Mouse (Mus musculus) frontal cortex, adult 2 months (tissue): ENCODE results near the gene Clpx. TPM values are rescaled to one million over a fixed set of nuclear protein-coding genes. Genes with fewer than 3 reads are reported as not detected.
"Not testable (repeated sequence)": the region's sequence is repeated elsewhere in the genome, so short reads cannot be mapped to it uniquely, and the experiment has no call there.

Experiments
- DNase-seq, 2 experiments: peaks; one replicate each; pipeline ENCODE4 v3.0.0; 2022; ENCODE audit warnings: low spot score in 1 of 2; ENCODE audit errors: extremely low spot score in 1 of 2
- polyA plus RNA-seq: library from polyadenylated mRNA; depleted of rRNA; stranded (reverse); fragments of >200 nt; gene quantifications from 2 replicates; pipeline ENCODE4 v1.2.3, GENCODE M21; 2012; rRNA removed

Gene Clpx
- polyA plus RNA-seq = 19.1 and 22.2 TPM in 2 replicates

GRCm38 (mm10) chr9:65293973-65294715 is at the start of gene Clpx:
TSS of gene Clpx (plus strand) at chr9:65294260.
- peak; percentile 92 to 99 for DNase-seq

DNA sequence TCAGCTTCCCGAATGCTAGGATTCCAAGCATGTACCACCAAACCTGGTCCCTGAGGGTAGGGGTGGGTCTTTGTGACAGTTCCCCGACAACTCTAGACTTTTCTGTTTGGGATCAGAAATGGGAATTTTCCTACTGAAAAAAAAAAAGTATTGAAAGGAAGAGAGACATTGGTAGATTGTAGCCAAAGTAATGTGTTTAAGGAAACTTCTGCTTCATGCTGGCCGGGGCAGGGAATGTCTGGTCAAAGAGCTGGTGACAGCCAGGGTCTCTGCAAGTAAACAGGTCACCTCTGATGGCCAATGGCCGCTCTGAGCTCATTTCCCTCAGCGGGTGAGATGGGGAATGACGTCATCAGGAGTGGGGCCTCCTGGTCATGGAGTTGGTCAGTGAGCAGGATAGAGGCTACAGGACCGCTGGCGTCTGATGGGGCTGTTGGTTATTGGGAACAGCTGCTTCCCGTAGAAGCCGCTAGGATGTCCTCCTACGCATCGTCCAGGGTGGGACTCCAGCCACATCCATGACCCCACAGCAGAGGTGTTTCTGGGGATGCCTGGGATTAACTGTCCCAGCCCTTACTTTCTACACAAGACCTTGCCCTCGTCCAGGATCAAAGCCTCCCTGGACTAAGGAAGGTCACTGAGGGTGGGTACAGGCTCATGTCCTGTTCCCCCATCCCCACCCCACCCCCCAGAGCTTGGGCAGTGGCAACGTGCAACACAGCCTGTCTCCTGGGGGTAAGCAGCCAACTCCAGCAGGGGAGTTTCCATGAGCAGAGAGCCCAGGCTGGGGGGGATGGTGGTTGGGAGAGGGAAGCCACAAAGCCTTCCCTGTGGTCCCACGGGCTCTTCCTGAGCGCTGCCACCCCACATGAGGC is 46.3 kb upstream of the Clpx start:
- no peak for DNase-seq

DNA sequence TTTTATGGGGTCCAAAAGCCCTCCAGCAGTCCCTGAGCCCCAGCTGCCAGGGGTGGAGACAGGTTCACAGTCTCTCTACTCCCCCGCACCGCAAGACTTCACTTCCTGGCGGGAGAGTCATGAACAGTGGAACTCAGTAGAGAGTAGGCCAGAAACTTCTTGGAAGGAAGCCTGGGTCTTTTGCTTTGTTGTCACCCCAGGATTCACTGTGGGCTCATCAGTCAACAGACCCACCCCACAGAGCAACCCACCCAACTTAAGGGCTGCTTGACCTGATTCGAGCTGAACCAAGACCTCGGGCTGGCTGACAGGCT is 45.7 kb upstream of the Clpx start:
- no peak for DNase-seq

GRCm38 (mm10) chr9:65252026-65252425 is 42.0 kb upstream of the Clpx start:
- DNase-seq = no peak

DNA sequence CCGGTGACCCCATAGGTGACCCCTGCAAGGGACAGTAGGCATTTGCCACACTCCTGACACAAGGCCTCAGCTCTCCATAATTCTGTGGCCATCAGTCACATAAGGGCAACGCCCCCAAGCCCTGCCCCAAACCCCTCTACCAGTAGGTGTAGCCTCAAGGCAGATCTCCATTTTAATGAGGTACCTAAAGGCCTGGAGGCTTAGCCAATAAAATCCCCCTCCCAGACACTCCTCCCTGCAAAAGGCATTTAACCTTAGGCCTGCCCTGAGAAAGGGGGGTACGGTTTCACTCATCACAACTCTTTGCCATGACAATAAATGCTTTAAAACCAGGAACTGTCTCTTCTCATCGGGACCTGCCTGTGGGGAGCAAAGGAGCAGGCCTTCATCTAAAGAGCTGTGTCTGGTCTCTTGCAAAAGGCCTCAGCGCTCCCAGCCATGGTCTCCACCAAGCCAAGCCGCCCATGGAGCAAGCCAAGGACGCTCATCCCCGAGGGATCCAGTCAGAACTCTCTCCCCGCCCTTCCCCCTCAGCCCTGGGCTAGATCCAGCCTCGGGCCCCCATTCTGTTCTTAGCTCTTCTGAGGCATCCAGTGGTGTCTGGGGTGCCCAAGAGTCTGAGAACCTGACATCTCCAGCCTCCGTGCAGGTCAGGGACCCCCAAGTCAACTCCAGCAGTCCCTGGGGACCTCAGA is 38.0 kb upstream of the Clpx start:
- no peak for DNase-seq

DNA sequence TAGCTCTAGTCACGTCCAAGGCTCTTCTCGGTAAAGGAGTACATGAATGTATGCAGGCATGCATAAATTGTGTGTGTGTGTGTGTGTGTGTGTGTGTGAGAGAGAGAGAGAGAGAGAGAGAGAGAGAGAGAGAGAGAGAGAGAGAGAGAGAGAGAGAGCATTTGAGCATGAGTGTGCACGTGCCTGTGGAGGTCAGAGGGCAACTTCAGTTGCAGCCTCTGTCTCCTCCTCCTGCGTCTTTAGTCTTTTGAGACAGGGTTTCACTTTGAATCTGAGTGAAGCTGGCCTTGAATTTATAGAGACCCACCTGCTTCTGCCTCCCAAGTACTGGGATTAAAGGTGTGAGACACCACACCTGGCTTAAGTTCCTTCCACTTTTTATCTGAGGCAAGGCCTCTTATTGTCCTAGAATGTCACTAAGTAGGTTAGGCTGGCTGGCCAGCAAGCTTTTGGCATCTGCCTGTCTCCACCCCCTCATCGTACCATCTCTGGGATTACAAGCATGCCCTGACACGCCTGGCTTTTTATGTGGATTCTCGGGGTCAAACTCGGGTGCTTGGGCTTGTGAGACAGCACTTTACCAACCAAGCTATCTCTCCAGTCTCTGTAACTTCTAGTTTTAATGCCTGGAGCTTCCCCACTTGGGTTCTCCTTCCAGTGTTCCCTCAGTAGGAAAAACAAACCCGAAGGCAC is 36.7 kb upstream of the Clpx start:
- no peak for DNase-seq

GRCm38 (mm10) chr9:65259366-65259765 is 34.7 kb upstream of the Clpx start:
- no peak for DNase-seq

DNA sequence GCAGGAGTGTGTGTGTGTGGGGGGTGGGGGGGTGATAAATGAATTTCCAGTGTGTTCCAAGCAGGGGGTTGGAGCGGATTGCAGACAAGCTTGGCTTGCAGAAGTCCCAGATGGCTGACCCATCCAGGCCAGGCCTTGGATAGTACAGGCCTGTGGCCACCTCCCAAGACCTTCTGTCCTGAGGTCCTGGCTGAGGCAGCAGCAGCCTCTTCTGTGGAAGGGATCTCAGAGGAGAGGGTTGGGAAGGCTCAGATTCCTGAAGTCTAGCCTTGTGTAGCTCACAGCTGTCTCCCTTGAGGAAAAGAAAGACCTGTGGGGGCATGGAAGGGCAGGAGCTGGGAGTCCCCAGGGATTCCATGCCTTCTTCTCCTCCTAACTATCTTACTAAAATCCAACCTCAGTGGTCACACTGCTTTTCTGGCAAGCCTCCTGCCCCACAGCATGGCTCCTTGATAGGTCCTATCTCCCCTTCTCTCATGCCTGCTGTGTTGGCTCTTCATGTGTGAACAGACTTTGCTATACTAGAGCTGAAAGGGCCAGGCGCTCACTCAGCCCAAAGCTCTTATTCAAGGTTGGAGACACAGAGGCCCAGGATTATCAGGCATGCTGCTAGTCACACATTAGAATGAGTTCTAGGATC is 32.3 kb upstream of the Clpx start:
- no peak for DNase-seq

- no peak for DNase-seq
Observed at GRCm38 (mm10) chr9:65262641-65263120, 31.4 kb upstream of the Clpx start.

GRCm38 (mm10) chr9:65264959-65265358 is 29.1 kb upstream of the Clpx start, which contains the start of gene Cilp:
TSS of gene Cilp (plus strand) at chr9:65265180.
- DNase-seq = no peak

DNA sequence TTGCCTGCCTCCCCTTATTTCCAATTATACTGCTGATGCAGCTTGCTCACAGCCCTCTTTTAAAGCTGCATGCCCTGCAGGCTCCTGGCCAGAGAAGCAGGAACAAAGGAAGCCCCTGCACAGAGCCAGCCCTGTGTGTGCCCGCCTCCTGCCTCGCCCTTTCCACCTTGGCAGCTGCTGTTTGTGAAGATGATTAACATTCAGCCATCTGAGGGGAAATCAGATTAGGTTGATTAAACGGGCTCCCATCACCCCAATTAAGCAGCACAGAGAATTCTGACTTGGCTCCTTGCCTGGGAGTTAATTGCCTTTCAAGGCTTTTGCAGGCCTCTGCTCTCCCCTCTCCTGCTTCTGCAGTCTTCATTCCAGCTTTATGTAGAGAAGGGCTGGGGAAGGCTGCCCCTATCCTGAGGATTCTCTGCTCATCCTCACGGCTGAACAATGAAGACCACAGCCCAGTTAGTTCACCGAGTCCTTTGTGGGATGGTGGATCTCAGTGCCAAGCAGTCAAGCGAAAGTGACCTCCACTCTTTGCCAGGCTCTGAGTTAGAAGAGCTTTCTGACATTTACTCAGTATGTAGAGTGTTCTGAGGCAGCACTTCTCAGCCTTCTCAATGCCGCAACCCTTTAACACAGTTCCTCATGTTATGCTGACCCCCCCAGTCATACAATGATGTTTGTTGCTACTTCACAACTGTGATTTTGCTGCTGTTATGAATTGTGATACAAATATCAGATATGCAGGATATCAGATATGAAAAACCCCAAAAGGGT is 26.1 kb upstream of the Clpx start:
- DNase-seq = peak; percentile 30 to 66

DNA sequence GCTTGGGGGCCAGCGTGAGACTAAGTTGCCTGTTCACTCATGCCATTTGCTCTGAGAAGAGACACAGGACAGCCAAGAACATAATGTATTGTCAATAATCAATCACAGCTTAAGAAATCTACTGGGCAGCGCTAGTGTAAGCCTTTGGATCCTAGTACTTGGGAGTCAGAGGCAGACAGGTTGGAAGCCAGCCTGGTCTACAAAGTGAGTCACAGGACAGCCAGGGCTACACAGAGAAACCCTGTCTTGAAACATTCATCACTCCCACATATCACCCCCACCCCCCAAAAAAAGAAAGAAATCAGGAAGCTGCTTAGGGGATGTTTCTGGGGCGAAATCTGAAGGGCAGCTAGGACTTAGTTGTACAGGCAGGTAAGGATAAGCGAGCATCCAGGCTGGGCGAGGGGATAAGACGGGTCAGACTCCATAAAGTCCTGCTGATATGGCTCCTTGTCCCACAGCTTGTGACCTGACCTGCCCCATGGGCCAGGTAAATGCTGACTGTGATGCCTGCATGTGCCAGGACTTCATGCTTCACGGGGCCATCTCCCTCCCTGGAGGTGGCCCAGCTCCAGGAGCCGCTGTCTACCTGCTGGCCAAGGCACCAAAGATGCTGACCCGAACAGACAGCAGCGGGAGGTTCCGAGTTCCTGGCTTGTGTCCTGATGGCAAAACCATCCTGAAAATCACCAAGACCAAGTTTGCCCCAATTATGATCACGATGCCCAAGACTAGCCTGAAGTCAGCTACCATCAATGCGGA is 20.8 kb upstream of the Clpx start:
- no peak for DNase-seq

GRCm38 (mm10) chr9:65273873-65274272 is 20.2 kb upstream of the Clpx start:
- no peak for DNase-seq

GRCm38 (mm10) chr9:65274851-65275250 is 19.2 kb upstream of the Clpx start:
- DNase-seq = not testable (repeated sequence)

- DNase-seq = no peak
Observed at GRCm38 (mm10) chr9:65275810-65276530, 18.1 kb upstream of the Clpx start.

DNA sequence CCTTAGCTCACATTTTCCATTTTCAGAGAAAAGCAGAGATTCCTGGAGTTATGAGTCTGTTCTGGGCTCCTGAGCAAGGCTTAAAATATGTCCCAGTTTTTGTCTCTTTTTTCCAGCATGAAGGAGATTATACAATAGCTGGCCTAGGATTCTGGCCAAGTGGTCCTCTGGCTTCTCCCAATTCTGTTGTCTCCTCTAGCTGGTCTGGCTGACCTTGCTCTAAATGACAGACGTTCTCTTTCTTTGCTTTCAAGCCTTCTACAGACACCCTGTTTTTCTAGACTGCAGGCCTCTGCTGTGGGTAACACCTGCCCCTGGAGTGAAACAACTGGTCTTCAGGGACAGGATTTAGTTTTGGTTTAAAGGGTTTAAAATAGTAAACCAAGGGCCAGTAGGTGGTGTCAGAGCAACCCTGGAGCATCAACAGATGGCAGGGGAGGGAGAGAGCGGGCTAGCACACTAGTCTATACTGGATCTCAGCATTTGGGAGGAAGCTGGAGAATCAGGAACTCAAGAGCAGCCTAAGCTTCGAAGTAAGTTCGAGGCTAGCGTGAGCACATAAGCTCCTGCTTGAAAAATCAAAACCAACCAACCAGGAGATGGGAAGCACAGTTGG is 12.4 kb upstream of the Clpx start:
- DNase-seq = peak in 1 of 2 experiments; percentile 37

DNA sequence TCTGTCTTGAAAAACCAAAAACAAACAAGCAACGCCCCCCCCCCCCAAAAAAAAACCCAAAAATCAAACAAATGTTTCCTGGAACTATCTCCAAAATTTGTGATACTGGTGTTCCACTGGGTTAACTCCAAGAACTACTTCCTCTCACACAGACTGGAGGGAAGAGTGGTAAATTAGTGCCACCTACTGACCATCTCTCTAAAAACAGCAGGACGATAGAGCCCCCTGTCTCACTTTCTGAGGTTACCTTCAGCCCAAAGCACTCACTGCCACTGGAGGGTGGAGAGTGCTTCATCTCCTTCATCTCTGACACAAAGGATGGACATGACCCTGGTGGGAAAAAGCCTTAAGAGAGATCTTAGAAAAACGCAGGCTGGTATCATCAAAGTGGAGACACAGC is 10.8 kb upstream of the Clpx start:
- peak in 1 of 2 experiments; percentile 71 for DNase-seq
